Mouse (Mus musculus) liver, adult 2 months (tissue): Measurements from ENCODE around the gene Arhgef16.

ENCODE experiments used
- CTCF ChIP-seq: fragments of 200-500 bp; IDR thresholded peaks from 2 replicates; pipeline ENCODE4 v1.5.1; 2011; ENCODE audit warnings: low read depth, low read length, control low read depth
- POLR2A ChIP-seq: fragments of 200-500 bp; IDR thresholded peaks from 2 replicates; pipeline ENCODE4 v1.6.1; 2011; ENCODE audit warnings: low read length, control low read depth; ENCODE audit not compliant: insufficient read depth; ENCODE audit errors: extremely low read depth

GRCm38 (mm10) chr4:154312143-154312812 lies 10.8 kb upstream of the Arhgef16 start:
- TF ChIP-seq CTCF (no peak), POLR2A (no peak)
